Mouse (Mus musculus): ENCODE data around the gene Gm42688. TPM values are rescaled to one million over a fixed set of nuclear protein-coding genes. Genes with fewer than 3 reads are reported as not detected.

The Gm42688 gene
- 10 to 100 TPM; 10.5 to 11.2 TPM for total RNA-seq (2023)

DNA sequence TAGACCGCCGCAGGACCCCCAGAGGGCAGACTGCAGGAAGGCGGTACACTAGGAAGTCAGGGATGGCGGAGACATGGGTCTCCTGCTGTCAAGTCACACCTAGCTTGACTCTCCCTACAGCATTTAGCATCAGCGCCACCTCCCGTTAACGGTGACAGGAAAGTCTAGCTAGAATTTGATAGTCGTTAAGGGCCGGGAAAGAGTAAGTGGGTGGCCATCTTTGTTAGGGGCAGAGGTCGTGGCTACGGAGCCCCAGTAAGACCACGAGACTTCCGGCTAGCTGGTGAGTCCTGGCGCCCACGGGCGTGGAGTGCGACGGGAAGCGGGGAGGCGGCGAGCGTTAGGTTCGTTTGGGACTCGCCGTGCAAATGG, at the start of gene Gm42688, which contains the start of gene Ccdc142:
Gene Gm42688, plus strand, starts transcription at position 302 of the 372 bp plus-strand sequence.
Gene Ccdc142, plus strand, starts transcription at position 286 of the 372 bp plus-strand sequence.

DNA sequence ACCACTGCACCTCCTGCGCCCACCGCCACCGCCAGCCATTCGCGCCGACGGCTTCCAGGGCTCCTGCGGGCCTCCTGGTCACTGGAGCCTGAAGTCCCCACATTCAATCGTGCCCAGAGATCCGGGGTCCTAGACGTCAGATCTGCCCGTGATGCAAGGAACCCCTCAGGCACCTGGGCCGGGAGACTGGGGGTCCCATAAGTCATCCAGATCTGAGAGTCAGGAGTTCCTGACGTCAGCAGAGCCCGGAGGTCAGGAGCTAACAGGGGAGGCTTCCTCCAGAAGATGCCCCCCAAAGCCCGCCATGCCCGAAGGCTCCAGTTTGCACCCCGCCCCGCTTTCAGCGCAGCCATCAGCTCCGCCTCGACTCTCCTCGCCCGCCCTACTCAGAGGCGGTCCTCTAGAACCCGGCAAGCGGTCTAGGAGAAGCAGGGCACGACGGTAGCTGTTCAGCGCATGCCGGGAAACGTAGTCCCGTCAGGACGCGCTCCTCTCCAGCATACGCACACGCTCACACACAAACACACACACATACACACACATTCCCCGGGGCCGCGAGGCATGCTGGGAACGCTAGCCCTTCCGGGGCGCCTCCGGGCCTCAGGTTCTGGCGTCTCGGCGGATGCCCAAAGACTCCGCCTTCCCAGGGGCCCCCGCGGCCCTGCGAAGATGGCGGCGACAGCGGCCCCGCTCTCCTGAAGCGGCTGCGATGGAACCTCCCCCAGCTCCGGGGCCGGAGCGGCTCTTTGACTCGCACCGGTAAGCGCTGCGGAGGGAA, 47.2 kb upstream of the Gm42688 start, which contains the start of gene Aup1:
Gene Aup1, plus strand, starts transcription at position 448 of the 778 bp plus-strand sequence.

GRCm38 (mm10) chr6:83054871-83055431, 46.5 kb upstream of the Gm42688 start, which contains the start of gene Htra2:
TSS of gene Htra2 (minus strand) at chr6:83055273.

GRCm38 (mm10) chr6:83057790-83058189, 43.6 kb upstream of the Gm42688 start, which contains the start of gene Dqx1:
TSS of gene Dqx1 (plus strand) at chr6:83057844.

DNA sequence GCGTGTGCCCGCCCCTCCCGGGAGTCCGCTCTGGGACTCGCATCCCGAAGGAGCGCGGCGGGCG, 31.3 kb upstream of the Gm42688 start, which contains the start of gene Tlx2:
Gene Tlx2, minus strand, starts transcription at position 47 of the 64 bp plus-strand sequence.

GRCm38 (mm10) chr6:83077630-83078323, 23.6 kb upstream of the Gm42688 start, which contains the start of gene Pcgf1:
TSS of gene Pcgf1 (plus strand) at chr6:83077869.

DNA sequence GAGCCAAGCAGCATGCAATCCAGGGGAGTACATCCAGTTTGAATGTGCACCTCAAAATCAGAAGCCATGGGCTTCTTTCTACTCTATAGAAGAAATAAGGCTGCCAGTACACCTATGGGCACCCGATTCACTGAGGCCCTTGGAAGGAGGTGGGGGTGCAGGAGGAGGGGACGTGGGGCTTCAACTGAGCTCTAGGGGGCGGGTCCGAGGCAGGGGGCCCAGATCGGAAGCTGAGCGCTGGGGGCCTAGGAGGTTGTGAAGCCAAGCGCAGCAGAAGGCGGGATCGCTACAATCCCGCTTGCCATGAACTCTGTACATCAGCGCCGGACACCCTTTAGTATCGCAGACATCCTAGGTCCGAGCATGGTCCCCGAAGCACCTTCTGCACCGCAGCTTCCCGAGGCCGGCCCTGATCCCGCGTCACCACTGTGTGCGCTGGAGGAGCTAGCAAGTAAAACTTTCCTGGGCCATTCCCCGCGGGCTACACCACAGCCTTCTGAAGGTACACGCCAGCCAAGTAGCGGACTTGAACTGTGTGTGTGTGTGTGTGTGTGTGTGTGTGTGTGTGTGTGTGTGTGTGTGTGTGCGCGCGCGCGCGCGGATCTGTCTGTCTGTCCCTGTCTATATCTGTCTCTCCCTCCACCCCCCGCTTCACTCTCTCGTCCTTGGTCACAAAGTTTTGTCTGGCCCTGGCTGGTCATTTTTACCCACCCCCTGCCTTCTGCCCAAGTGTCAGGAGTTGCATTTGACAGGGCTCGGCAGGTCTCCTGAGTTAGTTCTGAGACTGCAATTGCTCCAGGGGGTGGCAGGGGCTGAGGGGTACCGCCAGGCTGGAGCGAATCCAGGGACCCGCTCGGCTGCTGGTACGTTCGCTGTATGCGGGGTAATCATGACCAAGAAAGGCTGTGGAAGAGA, 15.0 kb upstream of the Gm42688 start, which contains the start of gene Lbx2:
Gene Lbx2, plus strand, starts transcription at position 247 of the 915 bp plus-strand sequence.

GRCm38 (mm10) chr6:83108762-83109668, 7.6 kb downstream of the Gm42688 start, which contains the start of gene Mrpl53:
TSS of gene Mrpl53 (plus strand) at chr6:83109040.

GRCm38 (mm10) chr6:83115011-83115671, 13.7 kb downstream of the Gm42688 start, which contains the start of gene Mogs:
TSS of gene Mogs (plus strand) at chr6:83115496.

DNA sequence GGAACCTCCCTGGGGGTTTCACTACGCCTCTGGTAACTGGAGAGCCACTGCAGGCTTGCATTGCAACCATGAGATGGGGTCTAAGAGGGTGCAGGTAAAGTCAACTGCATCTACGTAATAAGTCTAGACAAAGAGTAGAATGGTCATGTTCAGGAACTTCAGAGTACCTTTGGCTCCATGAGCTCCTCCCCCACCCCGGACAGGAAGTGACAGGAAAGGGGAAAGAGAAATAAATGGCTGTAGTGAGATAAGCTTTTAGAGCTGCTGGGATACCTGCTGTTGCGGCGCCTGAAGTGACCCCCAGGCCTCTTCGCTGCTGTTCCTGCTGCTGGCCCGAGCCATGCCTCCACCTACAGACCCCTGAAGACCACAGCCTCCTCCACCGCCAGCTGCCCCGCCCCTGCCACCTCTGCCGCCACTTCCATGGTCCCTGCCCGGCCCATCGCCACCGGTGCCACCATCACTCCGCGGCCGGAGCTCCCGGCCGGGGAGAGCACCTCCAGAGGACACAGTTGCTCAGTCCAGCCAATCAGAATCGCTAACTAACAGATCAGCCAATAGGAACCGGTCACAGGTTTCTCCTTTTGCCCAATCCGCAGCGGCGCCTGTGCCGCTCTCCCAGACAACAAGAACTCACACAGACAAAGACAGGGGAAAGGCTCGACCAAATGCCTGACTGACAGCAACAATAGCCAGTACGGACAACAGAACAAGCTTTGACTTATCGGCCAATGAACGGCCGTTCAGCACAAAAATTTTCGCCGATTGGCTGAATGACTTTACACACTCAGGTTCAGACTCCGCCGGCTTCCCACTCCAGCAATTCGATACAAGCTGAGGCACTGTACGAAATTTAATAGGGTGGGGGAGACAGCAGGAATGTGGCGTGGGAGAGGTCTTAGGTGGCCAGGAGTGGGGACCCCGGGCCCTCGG, 19.8 kb downstream of the Gm42688 start, which contains the start of gene Wbp1:
Gene Wbp1, minus strand, starts transcription at position 630 of the 933 bp plus-strand sequence.

DNA sequence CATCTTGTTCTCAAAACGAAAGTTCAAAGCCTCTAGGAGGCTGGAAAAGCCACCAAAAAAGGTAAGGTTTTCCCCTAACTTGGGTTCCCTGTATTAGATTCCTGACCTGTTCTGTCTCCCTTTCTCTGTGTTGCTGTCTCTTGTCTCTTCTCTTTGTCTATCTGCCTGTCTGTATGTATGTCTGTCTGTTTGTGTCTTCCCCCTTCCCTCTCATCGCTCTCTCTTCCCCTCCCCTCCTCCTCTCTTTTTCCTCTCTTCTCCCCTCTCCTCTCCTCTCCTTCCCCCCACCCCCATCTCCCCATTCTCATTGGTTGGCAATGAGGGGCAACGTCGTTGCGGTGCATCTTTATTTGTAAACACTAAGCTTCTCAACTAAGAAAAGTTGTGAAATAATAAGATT, 23.9 kb downstream of the Gm42688 start, which contains the start of gene Ino80b:
Gene Ino80b, minus strand, starts transcription at position 101 of the 400 bp plus-strand sequence.

GRCm38 (mm10) chr6:83134951-83135513, 33.6 kb downstream of the Gm42688 start, which contains the start of gene Rtkn:
TSS of gene Rtkn (plus strand) at chr6:83135463.

DNA sequence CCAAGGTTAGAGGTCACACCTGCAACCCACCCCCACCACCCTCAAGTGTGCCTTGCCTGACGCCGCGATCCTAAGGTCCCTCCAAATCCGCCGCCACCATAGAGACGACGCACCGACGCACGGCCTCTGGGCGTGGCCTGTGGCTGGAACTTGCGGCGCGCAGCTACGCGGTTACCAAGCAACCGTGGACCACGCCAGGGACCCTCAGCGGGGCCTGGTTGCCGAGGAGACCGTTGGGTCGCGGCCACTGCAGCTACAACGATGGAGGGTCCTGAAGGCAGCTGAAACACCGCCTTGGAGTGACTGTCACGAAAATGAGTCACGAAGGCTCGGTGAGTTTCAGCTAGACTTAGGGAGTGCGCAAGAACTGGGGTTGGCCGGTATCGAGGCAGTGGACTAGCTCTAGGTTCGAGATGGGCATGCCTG, 54.9 kb downstream of the Gm42688 start, which contains the start of the genes Wdr54 and 1700003E16Rik:
Gene Wdr54, minus strand, starts transcription at position 139 of the 426 bp plus-strand sequence.
Gene 1700003E16Rik, plus strand, starts transcription at position 146 of the 426 bp plus-strand sequence.

Other genes starting within 250 kb of the Gm42688 start
- 10 to 100 TPM; 27.3 to 28.7 TPM for gene Sema4f, start 161.8 kb upstream of the Gm42688 start, total RNA-seq (2023)
- not detected for gene M1ap, start 154.7 kb upstream of the Gm42688 start, total RNA-seq (2023)
- 10 to 100 TPM; 21.0 to 23.7 TPM for gene Dok1, start 68.1 kb upstream of the Gm42688 start, total RNA-seq (2023)
- gene Loxl3, start 67.4 kb upstream of the Gm42688 start, total RNA-seq (2023), result not detected
- 100 to 1,000 TPM; 350 to 355 TPM for gene Aup1, start 47.1 kb upstream of the Gm42688 start, total RNA-seq (2023)
- gene Htra2, start 46.3 kb upstream of the Gm42688 start, total RNA-seq (2023), result 10 to 100 TPM; 29.3 to 31.8 TPM
- 10 to 100 TPM; 16.0 to 16.6 TPM for gene Dqx1, start 43.8 kb upstream of the Gm42688 start, total RNA-seq (2023)
- not detected for gene Tlx2, start 31.3 kb upstream of the Gm42688 start, total RNA-seq (2023)
- gene Pcgf1, start 23.7 kb upstream of the Gm42688 start, total RNA-seq (2023), result 10 to 100 TPM; 28.2 to 31.7 TPM
- gene Lbx2, start 15.2 kb upstream of the Gm42688 start, total RNA-seq (2023), result not detected
- 10 to 100 TPM in 1 of 2 experiments, 1 to 10 TPM in 1; 8.4 to 11.3 TPM for gene Ccdc142, start within 50 bp of the Gm42688 start, total RNA-seq (2023)
- 10 to 100 TPM; 28.3 to 31.2 TPM for gene Mrpl53, start 7.4 kb downstream of the Gm42688 start, total RNA-seq (2023)
- 10 to 100 TPM; 53.2 to 53.7 TPM for gene Mogs, start 13.9 kb downstream of the Gm42688 start, total RNA-seq (2023)
- 10 to 100 TPM; 34.0 to 41.6 TPM for gene Wbp1, start 19.9 kb downstream of the Gm42688 start, total RNA-seq (2023)
- 10 to 100 TPM; 34.1 to 35.9 TPM for gene Ino80b, start 23.8 kb downstream of the Gm42688 start, total RNA-seq (2023)
- gene Rtkn, start 33.8 kb downstream of the Gm42688 start, total RNA-seq (2023), result not detected
- gene Wdr54, start 54.8 kb downstream of the Gm42688 start, total RNA-seq (2023), result 1 to 10 TPM in 1 of 2 experiments, under 1 TPM in 1; 0.89 to 1.7 TPM
- not detected for gene 1700003E16Rik, start 54.8 kb downstream of the Gm42688 start, total RNA-seq (2023)
- gene Dctn1, start 64.3 kb downstream of the Gm42688 start, total RNA-seq (2023), result 100 to 1,000 TPM; 117 to 120 TPM
- gene Slc4a5, start 118.2 kb downstream of the Gm42688 start, total RNA-seq (2023), result not detected
- gene Mthfd2, start 224.3 kb downstream of the Gm42688 start, total RNA-seq (2023), result 10 to 100 TPM; 42.1 to 52.4 TPM
- gene Mob1a, start 224.4 kb downstream of the Gm42688 start, total RNA-seq (2023), result 100 to 1,000 TPM; 113 to 127 TPM
- 10 to 100 TPM; 33.9 to 37.3 TPM for gene Bola3, start 247.5 kb downstream of the Gm42688 start, total RNA-seq (2023)